Mouse (Mus musculus): ENCODE results near the gene Klhl2. TPM values are rescaled to one million over a fixed set of nuclear protein-coding genes. Genes with fewer than 3 reads are reported as not detected.

Klhl2 gene
- total and polyA plus RNA-seq, 3 experiments, result 9.3 to 11.5 (median 10.8) TPM

- in situ Hi-C loops (cut with MboI; ENCODE audit: low pct_ligation_motif_present, low pct_unique_long_range_greater_than_20kb, low sequenced_read_pairs), result no loop called here
- no peak for TF ChIP-seq BHLHE40 (IDR thresholded peaks at IDR 0.05; ENCODE audit: low read depth, low read length)
- 0 out of 4 replicates have a peak, but pooled peaks of 1 of the 2 experiments have one; percentile 16 for TF ChIP-seq CTCF (conservative IDR thresholded peaks at IDR 0.05 in 1 of 2, IDR thresholded peaks at IDR 0.05 in 1 of 2; ENCODE audit: low read depth in 2 of 2, low read length in 2 of 2)
- no peak for TF ChIP-seq RCOR1 (conservative IDR thresholded peaks at IDR 0.05; ENCODE audit: low read depth, low read length)
- TF ChIP-seq TBP (conservative IDR thresholded peaks at IDR 0.05; ENCODE audit: low read depth, low read length), result no peak
- TF ChIP-seq TCF12 (IDR thresholded peaks at IDR 0.05; ENCODE audit: low read depth, low read length), result no peak
- Histone ChIP-seq H3K27ac (ENCODE audit: insufficient read depth, low read depth) (no peak overlapping the region), H3K27me3 (replicated peaks) (no peaks in the 10 kb centered on the region), H3K9ac (ENCODE audit: insufficient read depth, low read depth) (no peak overlapping the region), H3K4me2 (ENCODE audit: insufficient read depth, low read depth, poor library complexity, severe bottlenecking) (no peak overlapping the region), H3K9me3 (replicated peaks; ENCODE audit: low read length) (no peaks in the 10 kb centered on the region), H3K4me1 (ENCODE audit: control insufficient read depth in 1 of 2, insufficient read depth in 2 of 2) (no peaks in the 10 kb centered on the region), H3K4me3 (replicated peaks in 1 of 3; ENCODE audit: low read depth in 2 of 3, low read length in 2 of 3, poor library complexity in 1 of 3) (no peak overlapping the region), H3K79me2 (replicated peaks; ENCODE audit: control insufficient read depth, extremely low read depth, insufficient read depth, poor library complexity, severe bottlenecking) (no peaks in the 10 kb centered on the region), H3K36me3 (replicated peaks in 1 of 2; ENCODE audit: control insufficient read depth in 1 of 2, insufficient read depth in 1 of 2, low read length in 1 of 2) (peaks cover 16 to 58% of the 10 kb centered on the region in 2 experiments)
- DNase-seq (ENCODE audit: extremely low read depth), result no peak
- dilution Hi-C loops (cut with MboI; ENCODE audit: extremely low pct_ligation_motif_present, extremely low pct_unique_long_range_greater_than_20kb, low sequenced_read_pairs), result no loop called here
These were observed 71.9 kb downstream of the Klhl2 start for GRCm38 (mm10) chr8:64777925-64778324.

DNA sequence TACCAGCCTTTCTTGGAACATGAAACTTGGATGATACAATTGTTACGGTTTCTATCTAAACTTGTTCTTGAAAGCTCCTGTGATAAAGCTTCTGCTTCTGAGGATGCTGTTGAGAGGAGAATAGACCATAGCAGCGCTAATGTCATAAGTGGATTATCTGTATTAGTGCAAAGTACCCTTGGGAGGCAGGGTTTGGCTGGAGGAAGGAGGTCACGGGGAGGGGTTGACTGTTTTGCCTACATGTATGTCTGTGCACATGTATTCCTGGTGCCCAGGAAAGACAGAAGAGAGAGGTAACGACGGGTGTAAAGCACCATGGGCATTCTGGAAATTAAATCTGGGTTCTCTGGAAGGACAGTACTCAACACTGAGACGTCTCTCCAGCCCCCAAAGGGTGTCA, 75.7 kb downstream of the Klhl2 start:
- Histone ChIP-seq H3K79me2 (replicated peaks; ENCODE audit: control insufficient read depth, extremely low read depth, insufficient read depth, poor library complexity, severe bottlenecking) (no peaks in the 10 kb centered on the region), H3K27me3 (replicated peaks) (no peaks in the 10 kb centered on the region), H3K36me3 (replicated peaks in 1 of 2; ENCODE audit: control insufficient read depth in 1 of 2, insufficient read depth in 1 of 2, low read length in 1 of 2) (peaks cover 11 to 58% of the 10 kb centered on the region in 2 experiments), H3K9ac (ENCODE audit: insufficient read depth, low read depth) (no peak overlapping the region), H3K9me3 (replicated peaks; ENCODE audit: low read length) (no peaks in the 10 kb centered on the region), H3K27ac (ENCODE audit: insufficient read depth, low read depth) (no peak overlapping the region), H3K4me2 (ENCODE audit: insufficient read depth, low read depth, poor library complexity, severe bottlenecking) (no peak overlapping the region), H3K4me3 (replicated peaks in 1 of 3; ENCODE audit: low read depth in 2 of 3, low read length in 2 of 3, poor library complexity in 1 of 3) (no peak overlapping the region), H3K4me1 (ENCODE audit: control insufficient read depth in 1 of 2, insufficient read depth in 2 of 2) (no peaks in the 10 kb centered on the region)
- DNase-seq (ENCODE audit: extremely low read depth), result no peak
- dilution Hi-C loops (cut with MboI; ENCODE audit: extremely low pct_ligation_motif_present, extremely low pct_unique_long_range_greater_than_20kb, low sequenced_read_pairs), result no loop called here
- in situ Hi-C loops (cut with MboI; ENCODE audit: low pct_ligation_motif_present, low pct_unique_long_range_greater_than_20kb, low sequenced_read_pairs), result no loop called here
- TF ChIP-seq ELF1 (IDR thresholded peaks at IDR 0.05; ENCODE audit: low read depth, low read length) (no peak), MAFK (IDR thresholded peaks at IDR 0.05; ENCODE audit: insufficient replicate concordance, low read length) (no peak), E2F4 (IDR thresholded peaks at IDR 0.05; ENCODE audit: insufficient replicate concordance, low read depth, low read length) (no peak)

GRCm38 (mm10) chr8:64770814-64771213, 79.0 kb downstream of the Klhl2 start:
- no peaks in the 10 kb centered on the region for H3K4me1 ChIP-seq (ENCODE audit: control insufficient read depth in 1 of 2, insufficient read depth in 2 of 2)
- H3K27me3 ChIP-seq (replicated peaks), result no peaks in the 10 kb centered on the region
- no peak overlapping the region for H3K9ac ChIP-seq (ENCODE audit: insufficient read depth, low read depth)
- in situ Hi-C loops (cut with MboI; ENCODE audit: low pct_ligation_motif_present, low pct_unique_long_range_greater_than_20kb, low sequenced_read_pairs), result no loop called here
- no peak for DNase-seq (ENCODE audit: extremely low read depth)
- H3K79me2 ChIP-seq (replicated peaks; ENCODE audit: control insufficient read depth, extremely low read depth, insufficient read depth, poor library complexity, severe bottlenecking), result no peaks in the 10 kb centered on the region
- no peak overlapping the region for H3K4me2 ChIP-seq (ENCODE audit: insufficient read depth, low read depth, poor library complexity, severe bottlenecking)
- no peak for TF ChIP-seq USF2 (conservative IDR thresholded peaks at IDR 0.05; ENCODE audit: low read depth, low read length)
- no peak for TF ChIP-seq JUN (IDR thresholded peaks at IDR 0.05; ENCODE audit: insufficient read depth, low read depth, low read length)
- no peak for TF ChIP-seq MEF2A (IDR thresholded peaks at IDR 0.05; ENCODE audit: borderline replicate concordance, low read depth, low read length)
- TF ChIP-seq ZC3H11A (IDR thresholded peaks at IDR 0.05; ENCODE audit: low read depth, low read length), result no peak
- no peak for TF ChIP-seq RCOR1 (conservative IDR thresholded peaks at IDR 0.05; ENCODE audit: low read depth, low read length)
- TF ChIP-seq MAZ (IDR thresholded peaks at IDR 0.05; ENCODE audit: low read depth, low read length), result no peak
- no peak for TF ChIP-seq E2F4 (IDR thresholded peaks at IDR 0.05; ENCODE audit: insufficient replicate concordance, low read depth, low read length)
- no peak for TF ChIP-seq TBP (conservative IDR thresholded peaks at IDR 0.05; ENCODE audit: low read depth, low read length)
- TF ChIP-seq POLR2A (IDR thresholded peaks at IDR 0.05; ENCODE audit: low read depth, low read length), result no peak
- TF ChIP-seq SMC3 (IDR thresholded peaks at IDR 0.05; ENCODE audit: low read depth, low read length), result no peak
- no peak for TF ChIP-seq ZKSCAN1 (IDR thresholded peaks at IDR 0.05; ENCODE audit: borderline replicate concordance, low read depth, low read length)
- TF ChIP-seq IRF4 (IDR thresholded peaks at IDR 0.05; ENCODE audit: low read depth, low read length), result no peak
- no peak for TF ChIP-seq MAFK (IDR thresholded peaks at IDR 0.05; ENCODE audit: insufficient replicate concordance, low read length)
- TF ChIP-seq CHD1 (IDR thresholded peaks at IDR 0.05; ENCODE audit: low read depth, low read length), result no peak
- no peak for TF ChIP-seq ETS1 (conservative IDR thresholded peaks at IDR 0.05; ENCODE audit: low read depth, low read length)
- TF ChIP-seq POLR2AphosphoS2 (IDR thresholded peaks at IDR 0.05; ENCODE audit: low read depth, low read length), result no peak
- no peak for TF ChIP-seq EP300 (IDR thresholded peaks at IDR 0.05; ENCODE audit: low read length)
- TF ChIP-seq HCFC1 (IDR thresholded peaks at IDR 0.05; ENCODE audit: low read depth, low read length), result no peak
- no peak for TF ChIP-seq TCF12 (IDR thresholded peaks at IDR 0.05; ENCODE audit: low read depth, low read length)
- no peaks in the 10 kb centered on the region for H3K9me3 ChIP-seq (replicated peaks; ENCODE audit: low read length)
- H3K4me3 ChIP-seq (replicated peaks in 1 of 3; ENCODE audit: low read depth in 2 of 3, low read length in 2 of 3, poor library complexity in 1 of 3), result no peak overlapping the region
- dilution Hi-C loops (cut with MboI; ENCODE audit: extremely low pct_ligation_motif_present, extremely low pct_unique_long_range_greater_than_20kb, low sequenced_read_pairs), result no loop called here
- H3K36me3 ChIP-seq (replicated peaks in 1 of 2; ENCODE audit: control insufficient read depth in 1 of 2, insufficient read depth in 1 of 2, low read length in 1 of 2), result peaks cover 8 to 60% of the 10 kb centered on the region in 2 experiments
- no peak overlapping the region for H3K27ac ChIP-seq (ENCODE audit: insufficient read depth, low read depth)

All from CH12.LX (cell line).